Mouse (Mus musculus) stomach, postnatal 0 days (tissue): ENCODE results near the gene Zfp697. TPM values are rescaled to one million over a fixed set of nuclear protein-coding genes. Genes with fewer than 3 reads are reported as not detected.
A peak's percentile ranks its signal among the peaks of the same experiment; 100 is the strongest.
"Not testable (repeated sequence)": the region's sequence is repeated elsewhere in the genome, so short reads cannot be mapped to it uniquely, and the experiment has no call there.

Experiments used
- ATAC-seq: fragments of 200-750 bp; cut with Nextera tagmentation; 2 replicates; pipeline ENCODE4 v1.8.0; 2017; ENCODE audit not compliant: low FRiP score, low TSS enrichment
- DNase-seq: peaks from one replicate; pipeline ENCODE4 v3.0.0-alpha.2; 2016; ENCODE audit warnings: low spot score
- H3K27ac ChIP-seq: fragments of 300-500 bp; sonication (generic); replicated peaks from 2 replicates; pipeline ENCODE4 v1.5.1; 2014; ENCODE audit warnings: mild to moderate bottlenecking, control low read depth
- H3K27me3 ChIP-seq: fragments of 300-500 bp; sonication (generic); 2 replicates; pipeline ENCODE4 v1.6.1; 2014; ENCODE audit warnings: low read length; ENCODE audit not compliant: control insufficient read depth, insufficient read depth
- H3K36me3 ChIP-seq: fragments of 300-500 bp; sonication (generic); 2 replicates; pipeline ENCODE4 v1.6.1; 2014; ENCODE audit warnings: low read length, mixed read lengths; ENCODE audit not compliant: control insufficient read depth, insufficient read depth
- H3K4me1 ChIP-seq: fragments of 300-500 bp; sonication (generic); replicated peaks from 2 replicates; pipeline ENCODE4 v1.6.1; 2014; ENCODE audit warnings: antibody characterized with exemption; ENCODE audit not compliant: control insufficient read depth, insufficient read depth
- H3K4me2 ChIP-seq: fragments of 300-500 bp; sonication (generic); replicated peaks from 2 replicates; pipeline ENCODE4 v1.6.1; 2014; ENCODE audit warnings: low read depth, mild to moderate bottlenecking, control low read depth, moderate library complexity
- H3K4me3 ChIP-seq: fragments of 300-500 bp; sonication (generic); 2 replicates; pipeline ENCODE4 v1.5.1; 2014; ENCODE audit warnings: low read depth, low read length, control low read depth
- H3K9ac ChIP-seq: fragments of 300-500 bp; sonication (generic); 2 replicates; pipeline ENCODE4 v1.6.1; 2014; ENCODE audit warnings: mild to moderate bottlenecking, low read length, control low read depth, mixed read lengths
- H3K9me3 ChIP-seq: fragments of 300-500 bp; sonication (generic); 2 replicates; pipeline ENCODE4 v1.6.1; 2016; ENCODE audit warnings: low read length; ENCODE audit not compliant: control insufficient read depth
- CTCF ChIP-seq: IDR thresholded peaks from 2 replicates; pipeline ENCODE4 v1.5.1; 2016; ENCODE audit warnings: antibody characterized with exemption, low read depth, mild to moderate bottlenecking, moderate library complexity
- EP300 ChIP-seq: optimal IDR thresholded peaks from 2 replicates; pipeline ENCODE3; 2016; ENCODE audit warnings: antibody characterized with exemption
- WGBS: fragments of 180-500 bp; shearing (Covaris S2); extraction: QIAGEN DNeasy Blood & Tissue Kit; methylation state at CpG from one replicate; pipeline ENCODE4 v1.1.7; 2014; 5-methylcytosine and 5-hydroxymethylcytosine counted together
- polyA plus RNA-seq: library from polyadenylated mRNA; unstranded; fragments of >200 nt; fragmentation: Nextera tagmentation; extraction: Ambion mirVana; gene quantifications from 2 replicates; pipeline ENCODE4 v1.2.1, GENCODE M21; 2015

Gene Zfp697
- polyA plus RNA-seq, 1 experiment from 2014 or later = 2.1 TPM

DNA sequence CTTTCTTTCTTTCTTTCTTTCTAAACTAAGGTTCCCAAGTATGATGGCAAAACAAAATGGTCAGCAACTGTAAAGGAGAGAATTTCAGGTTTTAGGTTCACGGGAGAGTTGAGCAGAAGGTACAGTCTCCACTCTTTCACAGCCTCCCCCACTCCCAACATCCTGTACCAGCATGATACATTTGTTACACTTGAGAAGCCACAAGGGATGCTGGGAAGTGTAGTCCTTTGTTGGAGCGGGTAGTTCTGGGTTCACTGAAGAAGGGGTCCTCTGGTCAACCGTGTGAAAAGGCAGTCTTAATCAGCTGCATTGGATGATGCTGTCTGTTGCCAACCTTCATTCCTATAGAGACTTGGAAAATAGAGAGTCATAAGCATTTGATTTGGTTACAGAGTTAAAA, 7.0 kb downstream of the Zfp697 start:
- Histone ChIP-seq H3K36me3 (no peaks in the 10 kb centered on the region), H3K4me2 (no peak overlapping the region), H3K27me3 (no peaks in the 10 kb centered on the region), H3K9me3 (no peaks in the 10 kb centered on the region), H3K4me3 (no peak overlapping the region), H3K4me1 (no peaks in the 10 kb centered on the region), H3K9ac (no peak overlapping the region), H3K27ac (no peak overlapping the region)
- ATAC-seq = no peak
- TF ChIP-seq EP300 = no peak
- TF ChIP-seq CTCF = no peak
- no peak for DNase-seq
- WGBS = 65% methylated on average over 3 of the region's 3 CpGs

DNA sequence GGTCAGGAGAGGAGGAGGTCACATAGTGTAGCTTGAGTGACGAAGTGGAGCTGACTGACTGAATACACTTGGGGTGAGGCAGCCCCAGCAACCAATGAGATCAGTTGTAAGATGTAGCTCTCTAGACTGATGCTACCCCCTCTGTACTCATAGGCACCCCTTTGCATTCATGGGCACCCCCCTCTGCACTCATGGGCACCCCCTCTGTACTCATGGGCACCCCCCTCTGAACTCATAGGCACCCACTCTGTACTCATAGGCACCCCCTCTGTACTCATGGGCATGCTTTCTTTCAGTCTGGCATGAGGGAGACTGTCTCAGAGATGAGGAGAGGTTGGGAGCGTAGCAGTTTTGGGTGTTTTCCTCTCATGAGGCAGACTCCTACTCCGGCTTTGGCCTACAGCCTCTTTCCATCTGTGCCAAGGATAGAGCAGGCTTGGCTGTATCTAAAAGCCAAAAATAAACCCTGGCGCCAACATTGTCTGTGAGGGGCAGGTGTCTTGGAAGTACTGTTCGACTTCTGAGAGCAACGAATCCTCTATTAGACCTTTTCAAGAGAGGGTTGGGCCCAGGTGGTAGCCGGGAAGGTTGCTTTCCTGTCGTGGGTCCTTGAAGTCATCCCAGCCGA, 22.1 kb downstream of the Zfp697 start:
- WGBS = 84% methylated on average over 9 of the region's 9 CpGs
- H3K9me3 ChIP-seq, H3K27me3 ChIP-seq: not testable (repeated sequence)

GRCm38 (mm10) chr3:98405877-98406276, 23.6 kb downstream of the Zfp697 start:
- not testable (repeated sequence) for DNase-seq

More for the DNA sequence above, 22.1 kb downstream of the Zfp697 start:
- not testable (repeated sequence) for H3K9ac ChIP-seq, ATAC-seq, H3K4me1 ChIP-seq, H3K4me3 ChIP-seq, H3K27ac ChIP-seq, DNase-seq, H3K4me2 ChIP-seq, H3K36me3 ChIP-seq

GRCm38 (mm10) chr3:98406569-98407144, 24.4 kb downstream of the Zfp697 start:
- H3K27me3 ChIP-seq, ATAC-seq, H3K4me1 ChIP-seq, H3K4me2 ChIP-seq, H3K9me3 ChIP-seq, H3K27ac ChIP-seq, H3K4me3 ChIP-seq, DNase-seq, H3K36me3 ChIP-seq, H3K9ac ChIP-seq: not testable (repeated sequence)
- 57% methylated on average over 12 of the region's 12 CpGs for WGBS

More at GRCm38 (mm10) chr3:98405877-98406276, 23.6 kb downstream of the Zfp697 start:
- H3K4me3 ChIP-seq, ATAC-seq, H3K27me3 ChIP-seq, H3K9ac ChIP-seq, H3K27ac ChIP-seq, H3K4me2 ChIP-seq, H3K36me3 ChIP-seq, H3K9me3 ChIP-seq, H3K4me1 ChIP-seq: not testable (repeated sequence)
- 90% methylated on average over 5 of the region's 6 CpGs for WGBS

DNA sequence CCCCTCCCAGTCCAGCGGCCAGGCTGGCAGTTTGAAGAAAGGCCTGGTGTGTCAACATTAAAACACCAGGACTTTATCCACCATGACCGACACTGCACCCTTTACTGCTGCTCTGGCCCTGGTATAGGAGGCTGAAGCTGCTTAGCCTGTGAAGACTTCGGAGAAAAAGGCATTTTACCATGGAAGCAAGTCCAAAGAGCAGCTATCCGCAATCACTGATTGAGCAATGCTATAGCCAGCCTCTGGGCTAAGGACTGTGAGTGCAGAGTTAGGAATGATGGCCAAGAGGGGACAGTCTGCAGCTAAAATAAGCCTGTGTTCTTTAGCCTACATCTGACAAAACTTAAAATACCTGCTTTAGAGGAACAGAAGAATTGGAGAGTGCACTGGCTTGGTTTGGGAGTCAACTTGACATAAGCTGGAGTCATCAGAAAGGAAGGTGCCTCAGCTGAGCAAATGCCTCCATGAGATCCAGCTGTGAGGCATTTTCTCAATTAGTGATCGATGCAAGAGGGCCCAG, 25.1 kb downstream of the Zfp697 start:
- H3K9ac ChIP-seq, H3K27ac ChIP-seq, DNase-seq, H3K27me3 ChIP-seq, H3K4me1 ChIP-seq, H3K4me2 ChIP-seq, ATAC-seq, H3K36me3 ChIP-seq, H3K4me3 ChIP-seq, H3K9me3 ChIP-seq: not testable (repeated sequence)
- WGBS = 48% methylated on average over 5 of the region's 5 CpGs

DNA sequence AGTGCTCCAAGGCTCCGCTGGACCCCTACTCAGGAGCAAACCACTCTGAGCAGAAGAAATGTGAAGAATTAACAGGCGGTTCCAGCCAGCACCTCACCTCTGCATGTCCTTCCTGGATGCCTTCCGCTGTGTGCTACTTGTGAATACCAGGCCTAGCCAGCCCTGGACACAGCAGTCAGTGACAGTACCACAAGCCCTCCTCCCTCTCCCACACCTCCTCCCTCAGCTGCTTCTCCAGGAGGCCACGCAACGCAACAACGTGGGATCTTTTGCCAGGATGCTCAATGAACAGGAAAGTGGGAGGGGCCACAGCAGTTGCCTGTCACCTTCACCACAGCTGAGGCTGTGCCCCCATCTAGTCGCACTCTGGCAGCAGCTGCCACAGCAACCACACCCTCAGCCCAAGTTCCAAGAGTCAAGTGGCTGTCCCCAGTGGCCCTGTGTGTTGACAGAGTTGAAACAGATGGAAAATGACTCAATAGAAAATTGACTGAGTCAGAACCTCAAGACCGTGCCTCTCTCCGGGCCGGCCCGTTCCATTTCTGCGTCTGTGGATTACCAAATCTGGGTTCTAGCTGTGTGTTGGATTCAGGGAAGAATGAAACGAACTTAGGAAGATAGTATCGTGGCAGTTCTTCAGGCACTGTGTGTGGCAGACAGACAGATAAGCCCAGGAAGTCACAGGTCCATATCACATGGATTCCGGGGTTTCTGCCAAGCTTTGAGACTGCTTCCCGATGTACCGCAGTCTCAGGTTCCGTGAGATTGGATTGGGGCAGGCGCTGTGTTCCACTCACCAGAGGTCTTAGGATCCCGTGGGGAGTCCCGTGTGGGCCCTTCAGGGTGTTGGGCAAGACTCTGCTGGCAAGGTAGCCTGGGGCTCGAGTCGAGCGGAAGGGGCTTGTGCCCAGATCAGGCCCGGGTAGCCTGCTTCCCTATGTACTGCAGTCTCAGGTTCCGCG, 28.6 kb downstream of the Zfp697 start:
- H3K36me3 ChIP-seq, H3K9ac ChIP-seq, H3K4me1 ChIP-seq, DNase-seq, H3K9me3 ChIP-seq, H3K4me3 ChIP-seq, H3K4me2 ChIP-seq, H3K27me3 ChIP-seq, H3K27ac ChIP-seq: not testable (repeated sequence)
- 92% methylated on average over 15 of the region's 27 CpGs for WGBS
- ATAC-seq = peak; percentile 79
